Mouse (Mus musculus) lung, postnatal 0 days (tissue): ENCODE measurements at regions not wholly inside any gene's neighbourhood (a gene's known extent, or its start where the extent isn't known, plus 50 kb on each side); places are given as distances from the start of the nearest gene placed in this dataset.

Source experiments
- CTCF ChIP-seq: IDR thresholded peaks from 2 replicates; pipeline ENCODE4 v1.5.1; 2016; ENCODE audit warnings: antibody characterized with exemption, mild to moderate bottlenecking
- EP300 ChIP-seq: IDR thresholded peaks from 2 replicates; pipeline ENCODE4 v1.6.1; 2016; ENCODE audit warnings: antibody characterized with exemption, mild to moderate bottlenecking, control low read depth

- TF ChIP-seq CTCF, result peak; percentile 16; the same call in 1 of the 2 replicates
- no peak for TF ChIP-seq EP300
Measured at GRCm38 (mm10) chr6:143618558-143618957, 451.5 kb downstream of the Etnk1 start.
